Mouse (Mus musculus) spleen, postnatal 10 days (tissue): ENCODE data around the gene Optc.

Experiments
- DNase-seq, 2 experiments: peaks; one replicate each; pipeline ENCODE4 v3.0.0; 2021 to 2022; ENCODE audit warnings: low spot score in 2 of 2

The Optc gene

GRCm38 (mm10) chr1:133882283-133883217 is 25.2 kb downstream of the Optc start:
- DNase-seq = peak in 1 of 2 experiments; percentile 3

DNA sequence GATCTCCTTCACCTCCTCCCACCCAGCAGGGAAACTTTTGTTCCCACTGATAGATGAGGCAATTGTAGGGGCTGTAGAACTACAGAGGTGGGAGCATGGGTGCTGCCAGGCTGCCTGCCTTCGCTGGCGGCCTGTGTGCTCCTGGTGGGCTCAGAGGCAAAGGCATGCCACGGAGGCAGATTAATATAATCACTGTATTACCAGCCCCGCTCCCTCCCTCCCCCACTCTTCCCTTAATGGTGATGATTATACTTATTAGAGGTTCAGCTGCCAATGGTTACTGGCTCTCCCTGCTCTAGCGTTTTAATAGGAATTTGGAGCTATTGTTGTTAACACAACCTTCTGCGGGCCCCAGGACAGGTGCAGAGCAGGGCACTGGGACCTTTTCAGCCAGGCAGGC is 26.0 kb downstream of the Optc start:
- DNase-seq = no peak

- DNase-seq = no peak
These were observed 28.9 kb downstream of the Optc start for GRCm38 (mm10) chr1:133878825-133879423.

DNA sequence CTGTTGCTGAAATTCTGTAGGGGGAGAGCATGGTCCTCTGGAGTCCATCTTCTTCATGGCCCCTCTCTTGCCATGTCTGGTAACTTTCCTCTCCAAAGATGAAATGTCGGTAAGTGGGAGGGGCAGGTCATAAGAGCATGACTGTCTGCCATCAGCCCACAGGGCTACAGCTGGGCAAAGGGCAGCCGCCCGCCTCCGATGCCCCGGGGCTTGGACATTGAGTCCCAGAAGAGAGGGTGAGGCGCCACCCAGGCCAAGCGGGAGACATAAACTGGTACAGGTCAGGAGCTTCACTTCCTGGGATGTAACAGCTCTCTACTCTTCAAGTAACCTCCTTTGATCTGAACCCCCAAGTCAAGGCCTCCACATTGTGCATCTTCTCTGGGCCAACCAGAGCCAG is 30.9 kb downstream of the Optc start:
- no peak for DNase-seq

GRCm38 (mm10) chr1:133873086-133873813 is 34.5 kb downstream of the Optc start:
- no peak for DNase-seq

DNA sequence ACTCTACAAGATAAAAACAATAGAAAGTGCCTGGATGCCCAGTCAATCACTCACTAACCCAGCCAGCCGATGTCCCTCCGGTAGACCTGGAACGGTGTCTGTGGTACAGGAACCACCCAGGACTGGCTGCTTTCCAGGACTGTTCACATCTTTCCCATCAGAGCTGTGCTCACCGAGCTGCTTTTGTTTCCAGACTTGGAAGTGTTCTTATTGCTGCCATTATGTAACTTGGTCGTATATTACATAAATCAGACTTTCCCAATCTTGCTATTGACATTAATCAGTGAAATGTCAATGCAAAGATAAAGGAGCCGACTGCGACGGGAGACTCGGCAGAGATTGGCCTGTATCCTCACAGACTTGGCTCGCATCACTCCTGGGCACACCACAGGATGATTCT is 36.6 kb downstream of the Optc start:
- no peak for DNase-seq

- DNase-seq = no peak
These were observed 38.6 kb downstream of the Optc start for GRCm38 (mm10) chr1:133869221-133869620.

DNA sequence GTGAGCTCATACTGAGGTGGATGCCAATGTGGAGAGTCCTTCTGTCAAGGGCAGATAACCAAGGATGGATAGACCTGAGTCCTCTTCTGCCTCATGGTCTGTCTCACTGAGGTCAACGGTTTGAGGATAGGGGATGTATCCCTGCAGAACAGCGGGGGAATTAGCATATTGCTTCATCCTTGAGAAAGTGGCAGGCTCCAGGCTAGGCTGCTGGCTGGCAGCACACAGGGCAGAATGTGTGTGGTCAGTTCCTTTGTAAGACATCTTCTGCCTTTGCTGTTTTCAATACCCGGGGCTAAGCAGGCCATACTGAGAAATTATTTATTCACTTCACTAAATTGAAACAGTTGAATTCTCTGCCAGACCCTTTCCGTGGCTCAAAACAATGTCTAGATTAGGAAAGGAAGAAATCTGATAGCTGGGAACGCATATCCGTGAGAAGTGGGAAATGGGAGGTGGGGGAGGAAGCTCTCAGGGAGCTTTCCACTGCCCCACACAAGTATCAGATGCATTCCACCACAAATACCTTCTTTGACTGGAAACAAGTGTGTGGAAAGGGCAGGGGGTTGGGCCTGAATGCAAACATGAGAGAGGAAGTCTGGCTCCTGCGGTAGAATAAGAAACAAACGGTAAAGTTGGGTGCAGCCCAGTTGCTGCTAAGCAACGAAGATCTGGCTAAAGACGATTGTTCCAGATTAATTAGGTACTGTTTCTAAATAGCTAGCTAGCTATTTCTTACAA is 44.4 kb downstream of the Optc start:
- DNase-seq = no peak

GRCm38 (mm10) chr1:133861028-133861427 is 46.8 kb downstream of the Optc start:
- DNase-seq = no peak

DNA sequence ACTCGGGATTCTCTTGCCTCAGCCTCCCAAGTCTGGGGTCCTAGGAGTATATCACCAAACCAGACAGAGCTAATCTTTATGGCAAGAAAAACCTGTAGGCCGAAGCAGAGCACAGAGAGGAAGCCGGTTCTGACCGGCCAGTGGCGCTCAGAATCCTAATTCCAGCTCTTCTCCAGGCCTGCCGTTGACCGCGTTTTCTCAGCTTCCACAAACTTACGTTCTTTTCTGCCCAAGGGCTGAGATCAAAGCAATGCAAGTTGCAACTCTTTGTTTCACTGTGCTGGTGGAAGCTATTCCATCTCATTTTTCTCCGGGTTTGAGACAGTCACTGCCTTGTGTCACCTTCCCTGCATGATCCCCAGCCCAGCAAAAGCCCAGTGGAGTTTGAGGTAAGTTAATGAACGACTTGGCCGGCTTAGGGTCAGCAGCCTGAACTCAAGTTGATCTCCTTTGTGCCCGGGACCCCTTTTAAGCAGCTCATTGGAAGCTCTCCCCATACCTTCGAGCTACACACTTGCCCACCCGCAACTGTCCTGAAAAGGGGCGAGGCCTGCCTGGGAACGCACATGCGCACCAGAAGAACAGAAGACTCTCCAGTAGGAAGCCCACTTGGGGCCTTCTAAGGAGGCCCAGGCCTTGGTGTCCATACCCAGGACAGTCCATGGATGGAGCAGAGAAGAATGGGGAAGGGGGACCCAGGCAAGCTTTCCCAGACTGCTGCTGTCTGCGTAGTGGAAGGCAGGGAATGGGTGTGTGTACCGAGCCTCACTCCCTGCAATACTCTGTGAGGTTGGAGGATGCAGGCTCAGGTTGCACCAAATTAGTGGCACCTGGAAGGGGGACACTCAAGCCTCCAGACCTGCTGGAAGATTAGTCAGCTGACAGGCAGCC is 47.7 kb downstream of the Optc start:
- no peak for DNase-seq

- DNase-seq = no peak
These were observed 48.5 kb downstream of the Optc start for GRCm38 (mm10) chr1:133859257-133859656.

DNA sequence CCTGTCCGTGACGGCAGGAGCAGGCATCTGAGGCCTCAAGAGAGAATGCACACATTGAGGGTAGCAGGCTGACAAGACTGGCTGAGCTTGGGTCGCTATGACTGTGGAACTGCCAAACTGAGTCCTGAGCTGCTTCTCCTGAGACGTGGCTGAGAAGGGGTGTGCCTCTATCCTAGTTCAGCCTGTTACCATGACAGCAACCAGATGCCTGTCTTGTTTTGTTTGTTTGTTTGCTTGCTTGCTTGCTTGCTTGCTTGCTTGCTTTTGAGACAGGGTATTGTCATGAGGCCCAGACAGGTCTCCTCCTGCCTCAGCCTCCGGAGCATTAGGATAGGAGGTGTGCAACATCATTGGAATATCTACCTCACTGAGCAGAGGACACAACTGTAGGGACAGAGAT is 50.0 kb downstream of the Optc start:
- no peak for DNase-seq

- no peak for DNase-seq
These were observed 50.6 kb downstream of the Optc start for GRCm38 (mm10) chr1:133857171-133857570.

DNA sequence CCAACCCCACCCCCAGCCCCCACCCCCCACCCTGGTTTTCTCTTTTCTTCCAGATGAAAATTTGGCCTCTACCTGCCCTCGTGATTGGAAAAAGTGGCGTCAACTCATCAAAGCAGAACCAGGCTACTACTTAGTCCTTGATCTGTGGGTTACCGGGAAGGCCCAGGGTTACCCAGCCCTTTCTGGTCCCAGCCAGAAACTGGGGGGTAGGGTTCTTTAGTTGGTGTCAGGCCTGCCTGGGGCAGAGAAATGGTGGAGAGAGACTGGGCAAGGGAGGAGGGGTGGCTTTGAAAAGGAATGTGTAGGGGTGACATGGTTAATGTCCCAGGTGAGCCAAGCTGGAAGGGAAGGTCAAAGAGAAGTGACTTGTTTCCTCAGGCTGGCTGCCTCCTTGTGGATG is 51.1 kb downstream of the Optc start:
- no peak for DNase-seq

- DNase-seq = no peak
These were observed 51.7 kb downstream of the Optc start for GRCm38 (mm10) chr1:133856133-133856541.

DNA sequence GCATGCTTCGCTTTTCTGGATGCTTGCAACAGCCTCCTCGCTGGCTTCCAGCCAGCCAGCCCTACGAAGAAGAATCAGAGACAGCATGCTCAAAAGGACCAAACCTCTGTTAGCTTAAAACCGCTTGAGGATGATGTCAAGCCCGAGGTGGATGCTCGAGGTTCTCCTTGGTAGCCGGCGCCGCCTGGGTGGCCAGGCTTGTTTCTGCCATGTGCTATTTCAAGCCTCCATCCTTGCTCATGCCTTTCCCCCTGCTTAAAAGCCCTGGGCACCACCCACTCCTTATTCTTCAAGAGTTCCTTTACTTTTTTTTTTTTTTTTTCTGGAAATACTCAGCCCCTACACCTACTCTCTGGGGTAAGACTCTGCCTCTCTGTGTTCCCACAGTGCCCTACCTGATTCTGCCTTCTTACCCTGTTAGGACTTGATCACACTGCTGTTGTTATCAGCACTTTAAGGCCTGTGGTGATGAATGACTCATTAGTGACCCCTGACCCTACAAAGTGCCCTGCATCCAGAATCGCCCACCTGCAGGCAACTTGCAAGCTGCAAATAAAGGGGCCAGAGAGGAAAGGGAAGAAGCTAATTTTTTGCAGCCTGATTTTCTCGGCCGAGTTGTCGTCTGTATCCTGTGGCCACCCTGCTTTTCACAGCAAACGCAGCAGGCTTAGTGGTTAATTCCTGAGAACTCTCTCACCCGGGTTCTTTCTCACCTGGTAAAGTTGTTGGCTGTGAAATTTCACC is 52.4 kb downstream of the Optc start:
- no peak for DNase-seq

DNA sequence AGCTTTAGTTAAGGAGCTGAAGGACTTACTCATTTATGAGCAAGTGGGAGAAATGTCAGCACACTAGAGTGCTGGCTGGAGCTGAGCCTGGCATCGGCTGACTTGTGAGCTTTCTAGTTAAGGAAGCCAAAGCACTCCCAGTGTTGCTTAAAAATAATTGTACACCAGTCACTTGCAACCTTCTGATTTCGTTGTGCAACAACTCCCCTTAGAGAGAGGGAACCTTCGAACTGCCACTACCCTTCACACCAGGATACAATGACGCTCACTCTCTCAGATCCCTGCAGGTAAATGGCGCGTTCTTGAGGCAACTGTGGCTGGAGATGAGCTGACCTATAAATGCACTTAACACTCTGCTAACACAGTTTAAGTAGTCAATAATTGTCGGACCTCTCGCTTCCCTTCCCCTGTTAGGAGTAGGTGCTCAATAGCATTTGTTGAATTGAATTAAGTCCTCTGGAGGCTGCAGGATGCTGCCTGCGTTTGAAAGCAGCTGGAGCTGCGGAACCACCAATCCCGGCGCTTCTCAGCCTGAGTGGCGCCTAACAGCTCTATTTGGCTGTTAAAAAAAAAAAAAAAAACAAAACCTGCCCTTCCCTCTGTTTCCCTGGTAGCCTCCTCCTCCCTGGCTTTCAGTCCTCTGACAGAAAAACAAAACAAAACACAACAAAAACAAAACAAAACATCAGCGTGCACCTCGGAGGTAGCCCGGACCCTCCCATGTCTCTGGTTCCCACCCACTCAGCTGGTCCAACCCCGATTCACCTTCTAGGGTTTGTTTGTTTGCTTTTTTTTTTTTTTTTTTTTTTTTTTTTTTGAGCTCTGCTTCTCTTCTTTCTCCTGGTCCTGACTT is 53.2 kb downstream of the Optc start:
- DNase-seq = no peak
